Mouse (Mus musculus): ENCODE data around the gene Best2.

The Best2 gene

DNA sequence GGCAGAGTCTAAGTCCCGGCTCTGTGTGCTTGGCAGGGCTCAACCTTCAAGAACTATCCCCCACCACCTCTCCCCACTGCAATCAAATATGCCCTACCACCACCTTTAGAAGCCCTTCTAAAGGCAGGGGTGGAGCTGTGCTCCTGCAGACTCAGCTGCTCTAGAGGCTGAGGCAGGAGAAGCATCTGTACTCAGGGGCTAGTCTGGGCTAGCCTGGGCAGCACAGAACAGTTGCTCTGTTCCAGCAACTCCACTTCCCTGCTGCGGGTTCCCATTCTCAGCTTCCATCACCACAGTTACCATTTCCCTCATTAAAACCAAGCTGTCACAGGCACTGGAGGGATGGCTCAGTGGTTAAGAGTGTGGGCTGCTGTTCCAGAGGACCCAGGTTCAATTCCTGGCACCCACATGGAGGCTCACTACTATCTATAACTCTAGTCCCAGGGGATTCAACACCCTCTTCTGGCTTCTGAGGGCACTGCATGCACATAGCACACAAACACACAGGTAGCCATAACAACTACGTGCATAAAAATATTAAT, 7.3 kb upstream of the Best2 start:
- no peak for DNase-seq (ENCODE audit: low spot score)

DNA sequence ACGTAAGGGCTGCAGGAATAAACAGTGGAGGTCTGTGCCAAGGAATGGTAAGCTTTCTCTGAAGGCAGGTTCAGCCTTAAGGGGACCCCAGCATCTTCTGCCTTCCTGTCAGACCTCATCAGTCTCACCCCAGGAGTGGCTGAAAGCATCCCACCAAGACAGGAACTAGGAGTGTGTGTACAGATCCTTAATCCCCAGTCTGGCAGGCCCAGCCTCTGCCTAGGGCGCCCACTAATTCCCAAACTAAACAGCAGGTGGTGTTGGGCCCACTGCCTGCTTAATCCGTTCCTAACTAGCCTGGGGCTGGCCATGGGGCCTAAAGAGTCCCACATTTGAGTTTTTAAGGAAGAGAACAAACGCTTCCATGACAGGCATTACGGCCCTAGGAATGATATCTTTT, 2.9 kb upstream of the Best2 start:
- no peak for DNase-seq (ENCODE audit: low spot score)

DNA sequence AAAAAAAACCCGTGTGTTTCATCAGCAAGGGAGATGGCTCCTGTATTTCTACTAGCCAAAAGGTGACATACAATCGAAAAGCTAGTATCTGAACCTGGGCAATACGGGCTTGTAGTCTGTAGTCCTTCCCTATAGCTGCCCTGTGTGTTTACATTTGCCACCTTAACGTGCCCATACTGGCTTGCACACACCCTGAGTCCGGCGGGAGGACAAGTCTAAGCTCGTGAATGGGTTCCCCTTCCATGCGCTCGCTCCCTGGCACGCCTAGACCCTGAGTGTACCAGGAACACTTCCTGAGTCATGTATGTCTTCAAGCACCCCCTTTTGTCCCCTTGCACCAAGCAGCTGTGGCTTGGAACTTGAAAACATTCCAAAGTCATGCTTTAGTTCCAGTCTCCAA, 2.4 kb upstream of the Best2 start:
- no peak for DNase-seq (ENCODE audit: low spot score)

DNA sequence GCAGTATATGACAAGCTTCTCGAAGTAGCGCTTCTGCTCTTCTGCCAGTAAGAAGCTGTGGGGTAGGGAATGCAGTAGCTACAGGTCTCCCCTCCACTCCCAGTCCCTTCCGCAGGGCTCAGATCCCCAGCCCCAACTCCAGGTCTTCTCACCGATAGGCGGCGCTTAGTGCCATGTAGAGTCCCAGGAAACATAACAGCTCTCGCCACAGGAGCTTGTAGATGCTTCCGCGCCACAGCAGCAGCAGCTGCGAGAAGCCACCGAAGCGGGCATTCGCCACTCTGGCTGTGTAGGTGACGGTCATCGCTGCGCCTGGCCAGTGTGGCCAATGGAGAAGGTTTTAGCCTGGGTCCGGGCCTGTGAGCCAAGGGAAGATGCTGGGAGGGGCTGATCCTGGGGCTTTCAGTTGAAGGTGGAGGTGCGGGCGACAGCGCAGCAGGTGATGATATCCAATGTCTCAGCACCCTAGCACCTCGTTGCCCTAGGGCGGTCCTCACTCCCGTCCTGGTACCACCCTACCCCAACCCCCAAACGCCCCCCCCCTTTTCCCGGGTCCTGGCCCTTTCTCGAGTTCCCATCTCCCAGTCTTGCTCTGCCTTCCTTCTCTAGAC, 996 bp downstream of the Best2 start:
- peak; percentile 50 for DNase-seq (ENCODE audit: low spot score)

DNA sequence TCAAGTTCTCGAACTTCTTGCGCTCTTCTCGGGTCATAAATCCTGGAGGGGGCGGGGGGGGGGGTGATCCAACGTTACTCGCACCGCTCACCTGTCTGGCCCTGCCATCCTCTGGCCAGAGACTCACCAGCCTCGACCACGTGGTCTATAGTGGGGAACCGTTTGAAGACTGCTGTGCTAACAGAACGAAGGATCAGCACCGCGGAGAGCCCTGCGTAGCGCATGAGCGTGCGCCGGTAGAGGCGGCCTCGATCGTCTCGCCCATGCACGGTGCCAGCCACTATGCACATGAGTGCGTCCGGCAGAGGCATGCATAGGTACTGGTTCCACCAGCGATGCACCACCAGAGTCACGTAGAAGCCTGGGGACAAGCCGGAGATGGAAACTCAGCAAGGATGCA, 3.1 kb downstream of the Best2 start:
- no peak for DNase-seq (ENCODE audit: low spot score)

DNA sequence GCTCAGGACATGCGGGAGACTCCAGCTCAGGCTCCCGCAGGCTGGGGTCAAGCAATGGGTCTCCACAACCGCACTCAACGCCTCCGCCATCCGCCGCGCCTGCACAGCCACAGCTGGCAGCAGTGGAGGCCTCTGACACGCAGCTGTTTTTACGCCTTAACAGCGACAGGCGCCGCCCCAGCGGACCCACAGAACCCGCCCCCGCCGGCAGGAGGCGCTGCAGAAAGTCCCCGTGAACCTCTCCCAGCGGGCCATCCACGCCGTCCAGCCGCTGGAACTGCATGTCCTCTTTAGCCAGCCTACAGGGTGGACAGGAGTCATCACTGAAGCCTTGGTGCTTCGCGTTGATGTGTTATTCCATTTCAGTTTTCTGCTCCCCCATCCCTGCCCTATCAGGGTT, 6.6 kb downstream of the Best2 start:
- no peak for DNase-seq (ENCODE audit: low spot score)

DNA sequence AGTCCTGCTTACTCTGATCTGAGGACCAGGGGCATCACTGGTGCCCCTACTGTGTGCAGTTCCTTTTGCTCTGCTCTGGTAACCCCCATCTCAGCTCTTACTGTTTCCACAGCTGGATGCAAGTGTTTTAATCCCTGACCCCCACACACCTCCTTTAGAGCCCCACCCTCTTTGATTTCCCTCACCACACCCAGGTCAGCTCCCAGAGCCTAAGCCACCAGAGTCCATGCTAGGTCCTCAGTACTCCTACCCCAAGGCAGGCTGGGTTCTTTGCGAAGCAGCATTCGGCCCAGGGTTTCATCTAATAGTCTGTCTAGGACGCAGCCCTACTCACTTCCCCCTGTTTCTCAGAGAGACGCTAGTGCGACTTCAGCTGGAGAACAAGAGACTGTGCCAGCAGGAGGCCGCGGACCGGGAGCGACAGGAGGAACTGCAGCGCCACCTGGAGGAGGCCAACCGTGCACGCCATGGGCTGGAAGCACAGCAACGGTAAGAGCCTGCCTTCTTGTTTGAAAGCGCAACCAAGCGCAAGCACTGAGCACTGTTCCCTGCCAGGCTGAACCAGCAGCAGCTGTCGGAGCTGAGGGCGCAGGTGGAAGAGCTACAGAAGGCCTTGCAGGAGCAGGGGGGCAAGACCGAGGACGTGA, 16.6 kb downstream of the Best2 start:
- DNase-seq (ENCODE audit: low spot score), result peak; percentile 78

DNA sequence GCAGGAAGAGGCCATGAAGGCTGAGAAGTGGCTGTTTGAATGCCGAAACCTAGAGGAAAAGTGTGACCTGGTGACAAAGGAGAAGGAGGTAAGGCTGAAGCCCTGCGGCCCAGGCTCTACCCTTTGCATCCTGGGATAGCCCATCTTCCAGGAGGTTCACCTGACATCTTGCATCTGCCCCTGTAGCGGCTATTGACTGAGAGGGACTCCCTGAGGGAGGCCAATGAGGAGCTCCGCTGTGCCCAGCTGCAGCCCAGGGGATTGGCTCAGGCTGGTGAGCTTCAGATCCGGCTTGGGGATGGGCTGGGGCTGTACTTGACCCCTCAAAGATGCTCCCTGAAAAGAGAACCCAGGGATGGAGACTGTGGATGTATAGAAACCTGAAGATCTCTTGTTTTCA, 17.4 kb downstream of the Best2 start:
- no peak for DNase-seq (ENCODE audit: low spot score)

DNA sequence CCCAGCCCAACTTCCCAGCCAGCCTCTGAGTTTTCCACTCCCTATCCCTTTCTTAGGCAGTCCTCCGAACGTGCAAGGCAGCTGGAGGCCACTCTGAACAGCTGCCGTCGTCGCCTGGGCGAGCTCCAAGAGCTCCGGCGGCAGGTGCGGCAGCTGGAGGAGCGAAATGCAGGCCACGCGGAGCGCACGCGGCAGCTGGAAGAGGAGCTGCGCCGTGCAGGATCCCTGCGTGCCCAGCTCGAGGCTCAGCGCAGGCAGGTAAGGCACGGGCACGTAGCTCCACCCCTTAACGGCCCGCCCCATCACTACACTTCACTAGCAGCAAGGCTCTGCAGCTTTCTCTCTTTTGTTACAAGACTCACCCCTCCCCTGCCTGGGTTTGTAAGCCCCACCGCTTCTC, 18.7 kb downstream of the Best2 start:
- no peak for DNase-seq (ENCODE audit: low spot score)

DNA sequence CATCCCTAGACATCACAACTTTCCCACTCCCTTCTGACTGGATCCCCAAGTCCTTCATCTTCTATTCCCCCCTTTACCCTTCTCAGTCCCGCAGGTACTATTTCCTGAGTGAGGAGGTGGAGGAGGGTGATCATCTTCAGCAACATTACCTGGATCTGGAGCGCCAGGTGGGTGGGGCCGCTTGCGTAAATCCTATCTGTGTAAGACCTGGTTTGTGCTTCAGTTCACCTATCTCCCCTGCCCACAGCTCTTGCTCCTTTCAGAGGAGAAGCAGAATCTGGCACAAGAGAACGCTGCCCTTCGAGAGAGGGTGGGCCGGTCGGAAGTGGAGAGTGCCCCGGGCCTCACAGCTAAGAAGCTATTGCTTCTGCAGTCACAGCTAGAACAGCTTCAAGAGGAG, 20.0 kb downstream of the Best2 start:
- no peak for DNase-seq (ENCODE audit: low spot score)

DNA sequence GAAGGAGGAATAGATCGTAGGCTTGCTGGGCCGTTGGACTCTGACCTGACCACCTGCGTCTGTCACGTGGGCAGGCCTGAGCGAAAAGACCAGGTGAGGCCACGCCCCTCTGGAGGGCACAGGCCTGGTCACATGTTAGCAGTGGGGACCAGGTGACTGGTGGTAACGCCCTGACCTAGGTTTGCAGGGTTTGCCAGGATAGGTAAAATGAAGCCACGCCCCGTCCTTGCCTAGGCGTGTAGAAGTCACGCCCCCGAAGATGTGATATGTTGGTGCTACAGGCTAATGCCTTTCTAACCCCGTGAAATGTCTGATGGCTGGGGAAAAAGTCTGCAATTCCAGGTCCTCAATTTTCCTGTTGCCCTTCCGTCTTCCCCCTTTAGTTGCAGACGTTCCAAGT, 23.5 kb downstream of the Best2 start:
- no peak for DNase-seq (ENCODE audit: low spot score)

DNA sequence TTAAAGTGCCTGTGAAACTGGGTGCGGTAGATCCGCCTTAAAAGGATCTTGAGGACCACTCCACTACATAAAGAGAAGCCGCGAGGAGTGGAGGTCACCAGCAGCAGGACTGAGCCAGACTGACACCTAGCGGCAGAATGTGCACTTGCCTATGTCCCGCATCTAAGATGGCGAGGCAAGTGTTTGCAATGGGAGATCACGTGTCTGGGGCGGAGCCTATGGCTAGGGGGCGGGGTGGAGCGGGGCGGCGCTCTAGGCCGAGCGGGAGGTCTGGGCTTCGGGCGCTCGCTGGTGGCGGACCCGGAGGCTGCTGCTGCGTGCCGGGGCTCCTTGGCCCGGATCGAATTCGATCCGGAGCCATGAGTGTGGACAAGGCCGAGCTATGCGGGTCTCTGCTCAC, 24.0 kb downstream of the Best2 start, which contains the start of gene Hook2:
TSS of gene Hook2 (plus strand) at position 255 of the 400 bp plus-strand sequence.
- peak; percentile 94 for DNase-seq (ENCODE audit: low spot score)

DNA sequence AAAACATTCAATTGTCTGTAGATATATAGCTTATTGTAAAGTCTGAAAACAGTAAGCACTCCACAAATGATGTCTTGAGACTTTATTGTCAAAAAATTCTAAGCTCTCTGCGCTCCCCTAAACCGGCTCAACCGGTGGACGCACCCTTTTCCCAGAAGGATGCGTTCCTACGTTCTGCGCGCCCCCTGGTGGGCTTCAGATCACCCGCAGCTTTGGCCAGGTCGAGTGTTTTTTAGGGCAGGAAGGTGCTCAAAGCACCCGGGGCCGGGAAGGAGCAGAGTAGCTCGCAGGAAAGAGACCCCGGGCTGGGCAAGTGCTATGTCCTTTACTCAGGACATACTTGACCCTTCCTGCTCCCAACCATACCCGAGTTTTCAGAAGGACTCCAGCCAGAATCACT, 24.5 kb downstream of the Best2 start:
- DNase-seq (ENCODE audit: low spot score), result peak; percentile 92

DNA sequence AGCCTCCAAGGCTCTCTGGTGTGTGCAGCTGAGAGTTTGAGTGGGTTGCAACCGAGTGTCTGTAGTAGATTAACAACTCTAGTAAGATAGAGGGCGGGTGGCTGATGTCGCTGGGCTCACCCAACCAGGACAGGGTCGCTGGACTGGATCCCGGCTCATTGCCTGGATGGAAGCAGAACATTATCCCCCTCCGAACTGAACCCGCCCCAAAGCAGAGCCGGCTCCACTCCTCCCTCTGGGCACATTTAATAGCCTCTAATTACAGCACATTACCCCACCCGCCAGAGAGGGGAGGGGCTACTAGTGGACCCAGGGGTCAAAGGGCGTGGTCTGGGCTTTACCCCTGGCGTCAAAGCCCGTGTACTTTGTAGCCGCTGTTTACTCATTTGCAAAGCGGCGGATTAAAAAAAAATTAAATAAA, 25.0 kb downstream of the Best2 start:
- no peak for DNase-seq (ENCODE audit: low spot score)

DNA sequence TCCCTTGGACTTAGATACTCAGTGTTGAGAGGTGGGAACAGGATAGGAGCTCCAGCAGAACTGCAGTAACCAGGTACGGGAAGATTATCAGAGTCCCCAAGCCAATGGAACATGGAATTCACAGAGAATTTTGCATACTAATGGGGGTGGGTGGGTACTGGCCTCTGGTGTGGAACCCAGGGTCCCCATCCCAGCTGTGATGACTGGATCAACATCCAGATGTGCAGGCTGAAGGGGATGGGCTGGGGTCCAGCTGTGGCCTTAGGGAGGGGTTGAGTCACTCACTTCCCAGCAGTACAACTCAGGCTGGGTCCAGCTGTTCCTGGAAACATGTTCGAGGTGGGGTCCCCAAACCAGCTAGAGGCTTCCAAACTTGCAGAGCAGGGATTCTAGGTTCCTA, 26.4 kb downstream of the Best2 start:
- DNase-seq (ENCODE audit: low spot score), result no peak

DNA sequence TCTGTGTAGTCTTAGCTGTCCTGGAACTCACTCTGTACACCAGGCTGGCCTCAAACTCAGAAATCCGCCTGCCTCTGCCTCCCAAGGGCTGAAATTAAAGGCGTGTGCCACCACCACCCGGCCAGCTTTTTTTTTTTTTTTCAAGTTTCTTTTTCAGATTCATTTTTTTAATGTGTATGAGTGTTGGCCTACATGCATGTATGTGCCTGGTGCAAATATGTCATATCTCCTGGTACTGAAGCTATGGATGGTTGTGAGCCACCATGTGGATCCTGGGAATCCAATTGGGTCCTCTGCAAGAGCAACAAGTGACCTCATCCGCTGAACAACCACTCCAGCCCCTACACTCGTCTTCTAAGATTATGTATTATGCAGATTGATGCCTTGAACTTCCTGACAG, 26.9 kb downstream of the Best2 start:
- no peak for DNase-seq (ENCODE audit: low spot score)

DNA sequence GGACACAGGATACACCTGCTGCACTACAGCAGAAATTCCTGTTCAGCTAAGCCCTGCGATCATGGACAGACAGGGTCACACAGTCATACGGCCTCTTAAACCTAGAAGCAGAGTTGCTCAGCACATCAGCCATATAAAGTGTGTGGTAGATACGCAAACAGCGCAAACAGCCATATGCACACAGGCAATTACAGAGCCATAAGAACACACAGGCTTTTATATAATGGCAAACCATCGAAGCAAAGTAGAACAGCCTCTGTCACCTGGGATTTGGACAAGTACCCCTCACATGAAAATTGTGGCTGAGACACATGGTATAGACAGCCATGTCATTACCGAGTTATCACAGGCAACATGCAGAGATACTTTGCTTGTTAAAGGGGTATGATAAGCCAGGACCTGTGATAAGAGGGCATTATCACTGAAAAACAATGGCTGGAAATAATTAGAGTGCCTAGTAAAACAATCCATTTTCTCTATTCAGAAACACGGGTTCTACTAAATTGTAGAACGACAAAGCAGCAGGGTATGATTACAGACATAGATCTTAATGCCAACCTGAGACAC, 27.9 kb downstream of the Best2 start:
- DNase-seq (ENCODE audit: low spot score), result no peak

DNA sequence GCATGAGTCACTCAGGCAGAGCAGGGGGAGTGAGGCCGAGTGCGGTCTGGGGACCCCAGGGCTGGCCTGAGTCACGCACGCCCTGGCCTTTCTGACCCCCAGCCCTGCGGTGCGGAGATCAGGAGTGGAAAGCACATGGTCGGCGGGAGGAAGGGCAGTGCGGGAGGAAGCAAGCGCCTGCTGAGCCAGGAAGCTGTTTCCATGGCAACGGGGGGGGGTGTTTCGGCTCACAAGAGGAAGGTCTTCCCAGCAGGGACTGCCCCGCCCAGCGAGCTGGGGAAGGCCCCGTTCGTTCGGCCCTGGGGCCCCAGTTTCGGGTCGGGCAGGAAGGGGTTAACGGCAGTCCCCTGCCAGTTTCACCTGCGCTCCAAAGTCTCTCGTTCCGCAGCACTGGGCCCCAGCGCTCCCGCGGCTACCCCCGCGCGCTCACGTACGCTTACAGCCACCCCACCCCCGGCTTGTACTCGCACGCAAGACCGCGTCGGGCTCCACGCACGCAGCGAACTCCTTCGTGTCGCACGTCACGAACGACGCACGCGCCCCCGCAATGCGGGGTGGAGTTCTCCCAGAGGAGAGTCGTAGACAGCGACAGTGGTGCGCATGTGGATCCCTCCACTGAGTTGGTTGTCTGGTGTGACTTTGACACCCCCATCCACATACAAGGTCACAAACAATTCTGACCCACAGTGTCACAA, 28.5 kb downstream of the Best2 start:
- no peak for DNase-seq (ENCODE audit: low spot score)

DNA sequence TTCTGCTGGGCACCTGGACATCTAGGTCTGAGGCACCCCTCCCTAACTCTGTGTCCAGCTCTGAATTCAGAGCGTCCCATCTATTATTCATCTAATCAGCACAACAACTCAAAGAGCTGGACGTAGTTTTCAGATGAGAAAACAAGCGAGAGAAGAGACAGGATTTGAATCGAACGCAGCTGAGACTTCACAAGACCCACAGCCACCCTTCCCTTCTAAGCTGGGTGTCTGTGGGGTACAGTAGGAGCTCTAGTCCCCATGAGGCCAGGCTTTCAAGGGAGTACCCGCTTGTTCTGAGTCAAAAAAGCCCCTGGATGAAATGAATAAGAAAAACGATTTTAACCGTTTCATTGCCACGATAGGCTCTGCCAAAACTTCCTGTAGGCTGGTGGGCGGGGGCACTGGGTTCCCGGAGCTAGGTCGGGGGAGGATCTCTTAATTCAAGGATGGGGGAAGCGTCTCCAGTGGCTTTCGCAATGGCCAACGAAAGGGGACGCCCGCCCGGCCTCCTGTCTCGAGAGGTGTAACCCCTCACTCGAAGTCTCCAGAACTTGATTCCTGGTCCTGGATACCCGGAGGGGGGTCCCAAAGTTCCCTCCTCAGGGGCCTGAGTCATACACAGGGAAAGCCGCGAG, 29.2 kb downstream of the Best2 start:
- DNase-seq (ENCODE audit: low spot score), result no peak

DNA sequence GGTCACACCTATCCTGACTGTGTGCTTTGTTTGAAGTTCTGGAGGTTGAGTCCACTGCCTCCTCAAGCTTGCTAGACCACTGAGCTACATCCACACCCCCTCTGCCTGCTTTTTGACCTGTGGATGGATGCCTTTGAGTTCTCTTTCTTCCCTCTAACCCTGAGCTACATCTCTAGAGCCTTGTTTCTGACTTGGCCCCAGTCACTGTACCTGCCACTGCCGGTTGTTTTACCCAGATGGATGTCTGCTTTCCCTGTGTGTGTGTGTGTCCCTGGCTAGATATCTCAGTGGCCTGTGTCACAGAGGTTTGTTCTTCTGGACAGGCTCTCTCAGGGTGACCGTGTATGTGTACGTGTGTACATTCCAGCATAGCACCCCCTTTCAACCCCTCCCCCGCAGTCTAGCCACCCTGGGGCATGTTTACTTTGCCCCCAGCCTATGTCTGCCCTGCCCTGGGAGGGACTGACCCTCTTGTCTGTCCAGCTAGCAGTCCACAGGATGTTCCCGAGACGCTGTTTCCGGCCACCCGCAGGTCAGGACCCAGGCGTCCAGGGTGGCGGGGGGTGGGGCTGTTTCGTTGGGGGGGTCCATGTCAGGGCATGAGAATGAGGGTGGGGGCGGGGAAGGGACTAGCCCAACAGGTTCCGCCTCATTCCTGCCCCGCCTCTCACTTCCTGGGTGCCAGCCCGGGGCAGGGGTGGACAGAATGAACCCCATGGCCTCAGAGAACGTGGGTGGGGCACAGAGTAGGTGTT, 29.9 kb downstream of the Best2 start:
- no peak for DNase-seq (ENCODE audit: low spot score)

DNA sequence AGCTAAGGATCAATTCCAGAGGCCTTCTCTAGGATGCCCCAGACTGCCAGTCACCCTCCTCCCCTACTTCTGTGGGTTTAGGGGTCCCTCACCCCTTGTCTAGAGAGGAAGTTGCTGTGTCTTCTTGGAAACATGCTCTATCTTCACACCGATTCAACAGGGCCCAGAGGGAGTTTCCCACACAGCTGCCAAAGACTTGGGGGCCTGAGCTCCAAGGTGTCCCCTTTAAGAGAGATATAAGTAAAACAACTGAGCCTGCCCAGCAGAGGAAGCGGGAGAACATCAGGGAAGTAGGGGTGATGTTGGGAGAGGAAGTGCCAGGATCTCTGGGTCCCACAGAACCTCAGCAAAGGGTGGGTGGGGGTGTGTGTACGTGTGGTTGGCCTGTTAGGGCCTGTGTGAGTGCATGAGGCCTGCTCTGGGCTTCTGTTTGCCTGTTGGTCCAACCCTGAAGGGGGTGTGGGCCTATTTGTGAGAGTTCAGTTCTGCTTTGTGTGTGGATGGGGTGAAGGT, 31.8 kb downstream of the Best2 start:
- DNase-seq (ENCODE audit: low spot score), result no peak
